Mouse (Mus musculus) testis, adult 2 months (tissue): ENCODE results near the gene Gm17571. TPM values are rescaled to one million over a fixed set of nuclear protein-coding genes. Genes with fewer than 3 reads are reported as not detected.

Source experiments
- H3K27ac ChIP-seq: fragments of 200-500 bp; 2 replicates; pipeline ENCODE4 v1.5.1; 2012; ENCODE audit warnings: low read depth, low read length; ENCODE audit not compliant: control insufficient read depth, insufficient read depth
- H3K27me3 ChIP-seq: fragments of 200-500 bp; 2 replicates; pipeline ENCODE4 v1.6.1; 2012; ENCODE audit warnings: mild to moderate bottlenecking, low read length, moderate library complexity; ENCODE audit not compliant: control insufficient read depth, insufficient read depth
- H3K36me3 ChIP-seq: fragments of 200-500 bp; 2 replicates; pipeline ENCODE4 v1.6.1; 2012; ENCODE audit warnings: mild to moderate bottlenecking, low read length; ENCODE audit not compliant: control insufficient read depth, insufficient read depth
- H3K4me1 ChIP-seq: fragments of 200-500 bp; 2 replicates; pipeline ENCODE4 v1.6.1; 2012; ENCODE audit warnings: low read length; ENCODE audit not compliant: control insufficient read depth, insufficient read depth
- H3K4me3 ChIP-seq: fragments of 200-500 bp; 2 replicates; pipeline ENCODE4 v1.5.1; 2012; ENCODE audit warnings: low read depth, mild to moderate bottlenecking, low read length, moderate library complexity, mixed read lengths; ENCODE audit not compliant: control insufficient read depth
- CTCF ChIP-seq: fragments of 200-500 bp; IDR thresholded peaks from 2 replicates; pipeline ENCODE4 v1.5.1; 2012; ENCODE audit warnings: low read depth, mild to moderate bottlenecking, inconsistent platforms, low read length, moderate library complexity; ENCODE audit not compliant: control insufficient read depth, insufficient read depth, insufficient replicate concordance
- POLR2A ChIP-seq: fragments of 200-500 bp; IDR thresholded peaks from 2 replicates; pipeline ENCODE4 v1.6.1; 2012; ENCODE audit warnings: low read depth, mild to moderate bottlenecking, inconsistent platforms, low read length, moderate library complexity; ENCODE audit not compliant: control insufficient read depth
- polyA plus RNA-seq: library from polyadenylated mRNA; depleted of rRNA; stranded (reverse); fragments of >200 nt; gene quantifications from 2 replicates; pipeline ENCODE4 v1.2.3, GENCODE M21; 2012

Gm17571 gene
- polyA plus RNA-seq, 1 experiment: not detected

- TF ChIP-seq POLR2A: no peak
- TF ChIP-seq CTCF: no peak
- Histone ChIP-seq H3K4me1 (no peaks in the 10 kb centered on the region), H3K27ac (no peak overlapping the region), H3K36me3 (no peaks in the 10 kb centered on the region), H3K4me3 (no peak overlapping the region), H3K27me3 (no peaks in the 10 kb centered on the region)
Measured at GRCm38 (mm10) chr9:13484267-13485240, 38.0 kb upstream of the Gm17571 start.

- TF ChIP-seq CTCF (no peak), POLR2A (no peak)
- Histone ChIP-seq H3K36me3 (no peaks in the 10 kb centered on the region), H3K27ac (no peak overlapping the region)
Measured at GRCm38 (mm10) chr9:13483199-13484068, 36.9 kb upstream of the Gm17571 start.

DNA sequence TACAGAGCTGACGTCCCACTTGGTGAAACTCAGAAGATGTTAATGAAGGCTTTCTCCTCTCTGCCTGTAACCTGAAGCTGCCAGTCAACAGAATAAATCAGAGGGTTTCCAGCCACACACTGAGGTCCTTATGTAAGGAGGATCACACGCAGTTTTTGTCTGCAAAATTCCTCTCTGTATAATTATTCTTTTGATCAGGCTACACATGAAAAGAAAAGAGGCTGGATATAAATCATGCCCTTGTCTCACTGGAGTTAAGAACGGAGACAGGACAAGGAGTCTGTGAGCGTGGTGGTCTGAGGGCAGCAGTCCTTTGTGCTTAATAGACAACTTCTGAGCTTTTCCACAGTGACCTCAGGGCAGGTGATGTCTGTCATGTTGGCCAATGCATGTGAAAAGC, 32.7 kb upstream of the Gm17571 start:
- no peaks in the 10 kb centered on the region for H3K36me3 ChIP-seq
- no peak overlapping the region for H3K27ac ChIP-seq
- H3K4me3 ChIP-seq: no peak overlapping the region
- no peaks in the 10 kb centered on the region for H3K4me1 ChIP-seq
- TF ChIP-seq CTCF: no peak
- TF ChIP-seq POLR2A: no peak
- H3K27me3 ChIP-seq: no peaks in the 10 kb centered on the region

More at GRCm38 (mm10) chr9:13483199-13484068, 36.9 kb upstream of the Gm17571 start:
- no peaks in the 10 kb centered on the region for H3K27me3 ChIP-seq
- no peak overlapping the region for H3K4me3 ChIP-seq
- H3K4me1 ChIP-seq: no peaks in the 10 kb centered on the region

DNA sequence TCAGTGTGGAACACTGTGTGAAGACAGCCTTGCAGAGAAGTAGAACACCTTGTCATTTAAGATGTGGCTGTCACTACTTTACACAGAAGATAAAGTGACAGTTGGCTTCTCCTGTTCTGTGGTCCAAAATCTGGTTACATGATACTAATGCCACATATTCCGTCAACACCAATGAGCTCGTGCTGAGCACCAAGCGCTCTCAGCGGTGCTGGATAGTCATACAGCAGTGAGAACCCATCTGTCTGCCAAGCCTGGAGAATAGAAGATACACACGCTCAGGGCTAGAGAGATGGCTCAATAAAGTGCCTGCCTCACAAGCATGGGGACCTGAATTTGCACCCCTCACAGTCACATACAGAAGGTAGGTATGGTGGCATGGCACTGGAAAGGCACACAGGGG, 28.4 kb upstream of the Gm17571 start:
- H3K4me1 ChIP-seq: no peaks in the 10 kb centered on the region
- H3K4me3 ChIP-seq: no peak overlapping the region
- H3K36me3 ChIP-seq: no peaks in the 10 kb centered on the region
- TF ChIP-seq POLR2A (no peak), CTCF (no peak)
- H3K27me3 ChIP-seq: no peaks in the 10 kb centered on the region
- H3K27ac ChIP-seq: no peak overlapping the region

DNA sequence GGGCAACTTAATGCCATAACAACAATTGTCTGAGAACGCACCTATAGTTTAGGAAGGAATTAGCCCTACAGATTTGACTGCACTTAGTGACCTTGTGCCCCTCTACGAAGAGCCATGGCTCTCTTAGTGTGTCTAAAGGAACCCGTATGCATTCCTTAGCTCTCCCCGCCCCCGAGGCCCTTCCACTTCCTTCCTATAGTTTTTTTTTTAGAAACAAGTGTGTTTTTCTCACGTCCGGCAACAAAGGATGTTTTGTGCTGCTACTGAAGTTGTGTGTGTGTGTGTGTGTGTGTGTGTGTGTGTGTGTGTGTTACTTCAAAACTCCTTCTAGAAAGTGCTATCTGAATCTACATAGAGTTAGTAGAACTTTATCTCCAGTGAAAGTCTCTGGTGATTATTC, 23.5 kb upstream of the Gm17571 start:
- no peak overlapping the region for H3K4me3 ChIP-seq
- H3K27ac ChIP-seq: no peak overlapping the region
- H3K36me3 ChIP-seq: no peaks in the 10 kb centered on the region
- no peak for TF ChIP-seq CTCF
- no peak for TF ChIP-seq POLR2A
- no peaks in the 10 kb centered on the region for H3K27me3 ChIP-seq
- H3K4me1 ChIP-seq: no peaks in the 10 kb centered on the region

- no peak overlapping the region for H3K27ac ChIP-seq
- no peaks in the 10 kb centered on the region for H3K36me3 ChIP-seq
- no peak overlapping the region for H3K4me3 ChIP-seq
- H3K27me3 ChIP-seq: no peaks in the 10 kb centered on the region
- H3K4me1 ChIP-seq: no peaks in the 10 kb centered on the region
- TF ChIP-seq CTCF (no peak), POLR2A (no peak)
Measured at GRCm38 (mm10) chr9:13468778-13469177, 22.2 kb upstream of the Gm17571 start.

DNA sequence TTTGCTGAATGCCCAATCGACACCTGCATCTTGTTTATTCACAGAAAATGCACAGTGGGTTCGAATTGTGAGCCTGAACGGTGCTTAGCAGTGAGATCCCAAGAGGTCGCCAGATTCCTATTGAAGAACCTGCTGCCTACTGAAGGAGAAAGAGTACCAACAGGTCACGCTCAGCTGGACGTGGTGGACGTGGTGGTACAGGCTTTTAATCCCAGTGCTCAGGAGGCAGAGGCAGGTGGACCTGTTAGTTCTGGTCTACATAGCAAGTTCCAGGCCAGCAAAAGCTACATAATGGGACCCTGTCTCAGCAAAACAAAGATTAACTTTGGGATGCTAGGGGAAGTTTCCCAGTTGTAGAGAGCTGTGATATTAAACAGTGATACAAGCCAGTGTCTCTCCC, 21.2 kb upstream of the Gm17571 start:
- no peak for TF ChIP-seq POLR2A
- TF ChIP-seq CTCF: no peak
- no peaks in the 10 kb centered on the region for H3K36me3 ChIP-seq
- no peaks in the 10 kb centered on the region for H3K4me1 ChIP-seq
- H3K27ac ChIP-seq: no peak overlapping the region
- H3K27me3 ChIP-seq: no peaks in the 10 kb centered on the region
- no peak overlapping the region for H3K4me3 ChIP-seq
